Mouse (Mus musculus): Measurements from ENCODE around the gene A830031A19Rik. TPM values are rescaled to one million over a fixed set of nuclear protein-coding genes. Genes with fewer than 3 reads are reported as not detected.

Gene A830031A19Rik
- total RNA-seq, 2 experiments from 2014 or later, result not detected

GRCm38 (mm10) chr11:24044025-24044424 lies 30.8 kb downstream of the A830031A19Rik start:
- no peak for ATAC-seq (replicated peaks; ENCODE audit: low FRiP score, low TSS enrichment, poor library complexity, severe bottlenecking)

- no peak for ATAC-seq (replicated peaks; ENCODE audit: low FRiP score, low TSS enrichment, poor library complexity, severe bottlenecking)
These were observed 54.1 kb downstream of the A830031A19Rik start for GRCm38 (mm10) chr11:24020760-24021159.

- ATAC-seq (replicated peaks; ENCODE audit: low FRiP score, low TSS enrichment, poor library complexity, severe bottlenecking), result no peak
These were observed 56.1 kb downstream of the A830031A19Rik start for GRCm38 (mm10) chr11:24018783-24019182.

- ATAC-seq (replicated peaks; ENCODE audit: low FRiP score, low TSS enrichment, poor library complexity, severe bottlenecking), result no peak
These were observed 58.1 kb downstream of the A830031A19Rik start for GRCm38 (mm10) chr11:24016647-24017179.

DNA sequence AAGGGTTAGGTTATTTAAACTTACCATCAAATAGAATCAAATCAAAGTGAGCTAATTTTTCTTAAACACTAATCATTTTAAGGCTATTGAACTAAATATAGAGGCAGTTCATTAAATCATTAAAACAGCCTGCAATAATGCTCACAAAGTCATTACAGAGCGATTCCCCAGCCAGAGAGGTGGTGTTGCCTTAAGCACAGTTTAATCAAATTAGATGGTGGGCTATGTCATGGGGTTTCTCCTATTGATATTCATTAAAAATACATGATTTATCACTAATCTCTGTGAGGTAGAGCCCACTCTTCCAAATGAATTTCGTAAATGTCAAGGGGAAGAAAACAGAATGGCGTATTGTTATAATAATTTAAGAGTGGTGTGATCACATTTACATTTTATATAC lies 58.8 kb downstream of the A830031A19Rik start:
- no peak for ATAC-seq (replicated peaks; ENCODE audit: low FRiP score, low TSS enrichment, poor library complexity, severe bottlenecking)

GRCm38 (mm10) chr11:24014642-24015041 lies 60.2 kb downstream of the A830031A19Rik start:
- no peak for ATAC-seq (replicated peaks; ENCODE audit: low FRiP score, low TSS enrichment, poor library complexity, severe bottlenecking)

DNA sequence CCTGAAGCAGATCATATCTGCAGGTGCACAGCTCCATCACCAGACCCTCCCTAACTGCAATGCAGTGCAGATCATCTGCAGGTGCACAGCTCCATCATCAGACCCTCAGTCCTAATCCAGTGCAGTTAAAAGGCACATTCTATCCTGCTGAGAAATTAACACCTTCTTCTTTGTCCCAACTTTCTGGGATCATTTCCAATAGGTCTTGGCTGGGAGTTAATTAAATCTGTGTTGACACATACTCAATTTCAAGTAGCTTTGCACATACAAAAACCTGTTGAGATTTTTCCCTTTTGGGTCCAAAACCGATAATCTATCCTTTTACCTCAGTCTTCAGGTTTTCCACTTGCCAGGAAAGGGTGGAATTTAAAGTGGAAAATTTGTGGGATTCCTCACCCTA lies 62.6 kb downstream of the A830031A19Rik start:
- ATAC-seq (replicated peaks; ENCODE audit: low FRiP score, low TSS enrichment, poor library complexity, severe bottlenecking), result no peak

GRCm38 (mm10) chr11:24008976-24009375 lies 65.9 kb downstream of the A830031A19Rik start:
- no peak for ATAC-seq (replicated peaks; ENCODE audit: low FRiP score, low TSS enrichment, poor library complexity, severe bottlenecking)

GRCm38 (mm10) chr11:24008244-24008643 lies 66.6 kb downstream of the A830031A19Rik start:
- ATAC-seq (replicated peaks; ENCODE audit: low FRiP score, low TSS enrichment, poor library complexity, severe bottlenecking), result peak; percentile 74

GRCm38 (mm10) chr11:24005445-24006156 lies 69.3 kb downstream of the A830031A19Rik start:
- no peak for ATAC-seq (replicated peaks; ENCODE audit: low FRiP score, low TSS enrichment, poor library complexity, severe bottlenecking)

DNA sequence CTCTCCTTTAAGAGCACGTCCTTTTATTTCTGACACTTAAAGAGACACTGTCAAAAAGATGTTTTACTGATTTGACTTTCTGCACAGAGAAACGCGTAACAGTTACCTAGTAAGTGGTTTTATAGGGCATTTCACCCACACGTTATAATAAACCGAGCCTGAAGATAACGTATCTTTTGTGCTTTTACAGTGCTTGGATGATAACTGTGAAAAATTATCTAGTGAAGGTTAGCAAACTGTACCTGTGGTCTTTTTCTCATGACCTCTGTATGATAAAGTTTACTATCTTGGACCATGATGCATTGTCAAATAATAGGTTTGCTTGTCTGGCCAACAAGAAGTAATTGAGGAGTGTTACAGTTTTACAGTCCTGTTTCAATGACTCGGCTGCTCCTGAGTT lies 74.2 kb downstream of the A830031A19Rik start:
- ATAC-seq (replicated peaks; ENCODE audit: low FRiP score, low TSS enrichment, poor library complexity, severe bottlenecking), result no peak

Other genes with a start within 250 kb of the A830031A19Rik start
- 10.7 and 16.3 TPM in 2 replicates for gene Papolg, start 179.8 kb downstream of the A830031A19Rik start, total RNA-seq (2014; fragmentation: Nextera tagmentation)
- 13.5 and 20.5 TPM in 2 replicates for gene Papolg, start 179.8 kb downstream of the A830031A19Rik start, total RNA-seq (2017)
- gene Bcl11a, start 3.0 kb upstream of the A830031A19Rik start, total RNA-seq (2014; fragmentation: Nextera tagmentation), result 194 and 225 TPM in 2 replicates
- 69.3 and 74.2 TPM in 2 replicates for gene Bcl11a, start 3.0 kb upstream of the A830031A19Rik start, total RNA-seq (2017)

Measured in megakaryocyte-erythroid progenitor cell, adult 5-6 weeks (primary cell).